Mouse (Mus musculus) myocyte (in vitro differentiated cells): ENCODE data around the gene Klk1b4. TPM values are rescaled to one million over a fixed set of nuclear protein-coding genes. Genes with fewer than 3 reads are reported as not detected.

ENCODE experiments used
- H3K27me3 ChIP-seq: one replicate; pipeline ENCODE4 v1.6.1; 2011; ENCODE audit not compliant: control insufficient read depth, insufficient read depth, insufficient read length
- H3K36me3 ChIP-seq: one replicate; pipeline ENCODE4 v1.6.1; 2011; ENCODE audit not compliant: control insufficient read depth, insufficient read depth
- H3K4me2 ChIP-seq: one replicate; pipeline ENCODE4 v1.6.1; 2011; ENCODE audit warnings: low read depth, control low read depth
- H3K4me3 ChIP-seq: one replicate; pipeline ENCODE4 v1.5.1; 2011; ENCODE audit warnings: mild to moderate bottlenecking, control low read depth, moderate library complexity
- H3K79me2 ChIP-seq: one replicate; pipeline ENCODE4 v1.6.1; 2011; ENCODE audit not compliant: control insufficient read depth, insufficient read depth
- H3ac ChIP-seq: one replicate; pipeline ENCODE4 v1.6.1; 2011; ENCODE audit not compliant: control insufficient read depth, insufficient read length
- CEBPB ChIP-seq: IDR thresholded peaks from 2 replicates; pipeline ENCODE4 v1.6.1; 2011; ENCODE audit warnings: mild to moderate bottlenecking, moderate library complexity; ENCODE audit not compliant: poor library complexity, insufficient read depth, severe bottlenecking
- E2F4 ChIP-seq: IDR thresholded peaks from one replicate; pipeline ENCODE4 v1.6.1; 2011; ENCODE audit warnings: mild to moderate bottlenecking, control low read depth, moderate library complexity; ENCODE audit not compliant: insufficient read depth
- MAX ChIP-seq: IDR thresholded peaks from one replicate; pipeline ENCODE4 v1.6.1; 2011; ENCODE audit warnings: low read depth, mild to moderate bottlenecking, control low read depth
- MYOD1 ChIP-seq, 3 experiments: IDR thresholded peaks; one replicate each; pipeline ENCODE4 v1.6.1; 2011; ENCODE audit warnings: control low read depth in 2 of 3, low read depth in 2 of 3, mild to moderate bottlenecking in 2 of 3, moderate library complexity in 1 of 3; ENCODE audit not compliant: insufficient read length in 2 of 3, control insufficient read depth in 1 of 3
- MYOG ChIP-seq, 3 experiments: IDR thresholded peaks; one replicate each; pipeline ENCODE4 v1.6.1; 2011; ENCODE audit warnings: control low read depth in 2 of 3, low read depth in 2 of 3, mild to moderate bottlenecking in 2 of 3; ENCODE audit not compliant: insufficient read length in 2 of 3, control insufficient read depth in 1 of 3, insufficient read depth in 1 of 3
- POLR2A ChIP-seq: IDR thresholded peaks from one replicate; pipeline ENCODE4 v1.6.1; 2011; ENCODE audit warnings: low read depth, mild to moderate bottlenecking, control low read depth, moderate library complexity; ENCODE audit not compliant: insufficient read length
- POLR2AphosphoS2 ChIP-seq: IDR thresholded peaks from one replicate; pipeline ENCODE4 v1.6.1; 2011; ENCODE audit warnings: low read depth, control low read depth; ENCODE audit not compliant: insufficient read length
- REST ChIP-seq: IDR thresholded peaks from one replicate; pipeline ENCODE4 v1.6.1; 2011; ENCODE audit warnings: mild to moderate bottlenecking, control low read depth, moderate library complexity; ENCODE audit not compliant: insufficient read depth, insufficient read length
- SRF ChIP-seq: IDR thresholded peaks from one replicate; pipeline ENCODE4 v1.6.1; 2011; ENCODE audit warnings: low read depth; ENCODE audit not compliant: control insufficient read depth, insufficient read length
- TCF12 ChIP-seq: IDR thresholded peaks from one replicate; pipeline ENCODE4 v1.6.1; 2011; ENCODE audit warnings: mild to moderate bottlenecking, control low read depth; ENCODE audit not compliant: poor library complexity, insufficient read depth, severe bottlenecking
- TCF3 ChIP-seq: IDR thresholded peaks from one replicate; pipeline ENCODE4 v1.6.1; 2011; ENCODE audit warnings: low read depth, control low read depth; ENCODE audit not compliant: insufficient read length
- USF1 ChIP-seq: IDR thresholded peaks from one replicate; pipeline ENCODE4 v1.6.1; 2011; ENCODE audit warnings: low read depth, mild to moderate bottlenecking, control low read depth, moderate library complexity
- polyA plus RNA-seq: library from polyadenylated mRNA; unstranded; fragments of >200 nt; fragmentation: generic; extraction: Trizol; gene quantifications from one replicate; pipeline ENCODE4 v1.2.1, GENCODE M21; 2012; ENCODE audit warnings: missing spikeins

Gene Klk1b4
- polyA plus RNA-seq, 1 experiment: not detected

- Histone ChIP-seq H3ac (no peak overlapping the region), H3K79me2 (peaks cover 1% of the 10 kb centered on the region), H3K36me3 (no peaks in the 10 kb centered on the region), H3K4me2 (no peak overlapping the region), H3K4me3 (no peak overlapping the region), H3K27me3 (peaks cover 21% of the 10 kb centered on the region)
- TF ChIP-seq MYOD1 (IDR thresholded peaks at IDR 0.05; ENCODE audit: control insufficient read depth in 1 of 3, insufficient read length in 2 of 3, low read depth in 2 of 3) (no peak), MAX (no peak), TCF3 (no peak), SRF (no peak), USF1 (no peak), CEBPB (no peak), POLR2AphosphoS2 (no peak), MYOG (IDR thresholded peaks at IDR 0.05; ENCODE audit: control insufficient read depth in 1 of 3, insufficient read depth in 1 of 3, insufficient read length in 2 of 3, low read depth in 2 of 3) (no peak), POLR2A (no peak), REST (no peak), E2F4 (no peak), TCF12 (no peak)
Measured at GRCm38 (mm10) chr7:44240712-44241111, 33.5 kb downstream of the Klk1b4 start.

GRCm38 (mm10) chr7:44241163-44241562 is 33.9 kb downstream of the Klk1b4 start:
- TF ChIP-seq POLR2A (no peak), TCF12 (no peak), USF1 (no peak), CEBPB (no peak), SRF (no peak), REST (no peak), MAX (no peak), E2F4 (no peak), MYOD1 (IDR thresholded peaks at IDR 0.05; ENCODE audit: control insufficient read depth in 1 of 3, insufficient read length in 2 of 3, low read depth in 2 of 3) (no peak), MYOG (IDR thresholded peaks at IDR 0.05; ENCODE audit: control insufficient read depth in 1 of 3, insufficient read depth in 1 of 3, insufficient read length in 2 of 3, low read depth in 2 of 3) (no peak), TCF3 (no peak), POLR2AphosphoS2 (no peak)
- H3K4me2 ChIP-seq: no peak overlapping the region
- H3K27me3 ChIP-seq: peaks cover 16% of the 10 kb centered on the region
- no peak overlapping the region for H3ac ChIP-seq
- H3K36me3 ChIP-seq: no peaks in the 10 kb centered on the region
- H3K4me3 ChIP-seq: no peak overlapping the region
- peaks cover 4% of the 10 kb centered on the region for H3K79me2 ChIP-seq

- no peak overlapping the region for H3ac ChIP-seq
- no peak for TF ChIP-seq MAX
- no peak for TF ChIP-seq E2F4
- no peak for TF ChIP-seq TCF3
- no peak for TF ChIP-seq REST
- no peak for TF ChIP-seq MYOD1 (IDR thresholded peaks at IDR 0.05; ENCODE audit: control insufficient read depth in 1 of 3, insufficient read length in 2 of 3, low read depth in 2 of 3)
- no peak for TF ChIP-seq MYOG (IDR thresholded peaks at IDR 0.05; ENCODE audit: control insufficient read depth in 1 of 3, insufficient read depth in 1 of 3, insufficient read length in 2 of 3, low read depth in 2 of 3)
- TF ChIP-seq POLR2AphosphoS2: no peak
- TF ChIP-seq POLR2A: no peak
- TF ChIP-seq CEBPB: no peak
- TF ChIP-seq USF1: no peak
- no peak for TF ChIP-seq TCF12
- no peak for TF ChIP-seq SRF
- H3K27me3 ChIP-seq: peaks cover 7% of the 10 kb centered on the region
- H3K79me2 ChIP-seq: peaks cover 29% of the 10 kb centered on the region
- no peak overlapping the region for H3K4me2 ChIP-seq
- peaks cover 6% of the 10 kb centered on the region for H3K36me3 ChIP-seq
- H3K4me3 ChIP-seq: no peak overlapping the region
Measured at GRCm38 (mm10) chr7:44244080-44244479, 36.8 kb downstream of the Klk1b4 start.

GRCm38 (mm10) chr7:44246055-44246983 is 39.1 kb downstream of the Klk1b4 start, which contains the start of the genes 1700028J19Rik and 2410002F23Rik:
1700028J19Rik (minus strand) TSS chr7:44246695.
2410002F23Rik (plus strand) TSS chr7:44246722.
- H3ac ChIP-seq: peak within 1 kb of the TSS; percentile 61
- peak within 1 kb of the TSS; percentile 93 for H3K4me3 ChIP-seq
- peak; percentile 100 for TF ChIP-seq POLR2A
- peak; percentile 100 for TF ChIP-seq POLR2AphosphoS2
- no peak for TF ChIP-seq USF1
- peak in 2 of 3 experiments; percentile 2 to 19 for TF ChIP-seq MYOD1 (IDR thresholded peaks at IDR 0.05; ENCODE audit: control insufficient read depth in 1 of 3, insufficient read length in 2 of 3, low read depth in 2 of 3)
- no peak for TF ChIP-seq TCF12
- peak in 1 of 3 experiments; percentile 39 for TF ChIP-seq MYOG (IDR thresholded peaks at IDR 0.05; ENCODE audit: control insufficient read depth in 1 of 3, insufficient read depth in 1 of 3, insufficient read length in 2 of 3, low read depth in 2 of 3)
- TF ChIP-seq E2F4: peak; percentile 60
- TF ChIP-seq MAX: peak; percentile 100
- peaks cover 31% of the 10 kb centered on the region for H3K79me2 ChIP-seq
- H3K27me3 ChIP-seq: no peaks in the 10 kb centered on the region
- H3K4me2 ChIP-seq: peak within 1 kb of the TSS; percentile 89
- H3K36me3 ChIP-seq: peaks cover 20% of the 10 kb centered on the region
